Mouse (Mus musculus) liver, embryonic 14.5 days (tissue): ENCODE measurements at regions not wholly inside any gene's neighbourhood (a gene's known extent, or its start where the extent isn't known, plus 50 kb on each side); places are given as distances from the start of the nearest gene placed in this dataset.

Experiments used
- ATAC-seq: fragments of 200-750 bp; cut with Nextera tagmentation; 2 replicates; pipeline ENCODE4 v1.8.0; 2017; ENCODE audit warnings: moderate number of reproducible peaks, mild to moderate bottlenecking, moderate library complexity; ENCODE audit not compliant: insufficient read depth
- DNase-seq, 3 experiments: peaks; one replicate each; pipeline ENCODE4 v3.0.0-alpha.2; 2012 to 2013; ENCODE audit warnings: low read depth in 3 of 3, low spot score in 3 of 3
- H3K27ac ChIP-seq: fragments of 300-500 bp; sonication (generic); 2 replicates; pipeline ENCODE4 v1.5.1; 2014; ENCODE audit warnings: moderate library complexity, mild to moderate bottlenecking, control low read depth, inconsistent platforms
- H3K27me3 ChIP-seq: fragments of 300-500 bp; sonication (generic); 2 replicates; pipeline ENCODE4 v1.6.1; 2014; ENCODE audit warnings: mild to moderate bottlenecking, low read length, moderate library complexity; ENCODE audit not compliant: control insufficient read depth, insufficient read depth
- H3K36me3 ChIP-seq: fragments of 300-500 bp; sonication (generic); replicated peaks from 2 replicates; pipeline ENCODE4 v1.6.1; 2014; ENCODE audit warnings: low read depth; ENCODE audit not compliant: control insufficient read depth, insufficient read depth
- H3K4me1 ChIP-seq, 2 experiments: fragments of 200-500 bp in 1 of 2; fragments of 300-500 bp in 1 of 2; sonication (generic) in 1 of 2; replicated peaks; 2 replicates each; pipeline ENCODE4 v1.6.1; 2012 to 2014; ENCODE audit warnings: antibody characterized with exemption in 1 of 2, inconsistent platforms in 1 of 2, low read length in 1 of 2; ENCODE audit not compliant: control insufficient read depth in 2 of 2, insufficient read depth in 2 of 2
- H3K4me2 ChIP-seq: fragments of 300-500 bp; sonication (generic); 2 replicates; pipeline ENCODE4 v1.6.1; 2014; ENCODE audit warnings: low read depth, mild to moderate bottlenecking, control low read depth, moderate library complexity
- H3K4me3 ChIP-seq, 2 experiments: fragments of 200-500 bp in 1 of 2; fragments of 300-500 bp in 1 of 2; sonication (generic) in 1 of 2; 2 replicates each; pipeline ENCODE4 v1.5.1; 2012 to 2014; ENCODE audit warnings: low read depth in 2 of 2, low read length in 2 of 2, mild to moderate bottlenecking in 2 of 2, control low read depth in 1 of 2, inconsistent platforms in 1 of 2, moderate library complexity in 1 of 2; ENCODE audit not compliant: insufficient read depth in 1 of 2
- H3K9ac ChIP-seq: fragments of 300-500 bp; sonication (generic); replicated peaks from 2 replicates; pipeline ENCODE4 v1.6.1; 2014; ENCODE audit warnings: mild to moderate bottlenecking, control low read depth, moderate library complexity
- H3K9me3 ChIP-seq: fragments of 300-500 bp; sonication (generic); 2 replicates; pipeline ENCODE4 v1.6.1; 2016; ENCODE audit warnings: low read length, mixed read lengths; ENCODE audit not compliant: control insufficient read depth
- CTCF ChIP-seq: IDR thresholded peaks from 2 replicates; pipeline ENCODE4 v1.5.1; 2016; ENCODE audit warnings: antibody characterized with exemption, low read depth, control low read depth
- EP300 ChIP-seq: IDR thresholded peaks from 2 replicates; pipeline ENCODE4 v1.6.1; 2016; ENCODE audit warnings: antibody characterized with exemption, low read depth
- WGBS: fragments of 180-500 bp; shearing (Covaris S2); extraction: QIAGEN DNeasy Blood & Tissue Kit; methylation state at CpG from one replicate; pipeline ENCODE4 v1.1.7; 2014; ENCODE audit not compliant: insufficient replicate concordance; 5-methylcytosine and 5-hydroxymethylcytosine counted together

DNA sequence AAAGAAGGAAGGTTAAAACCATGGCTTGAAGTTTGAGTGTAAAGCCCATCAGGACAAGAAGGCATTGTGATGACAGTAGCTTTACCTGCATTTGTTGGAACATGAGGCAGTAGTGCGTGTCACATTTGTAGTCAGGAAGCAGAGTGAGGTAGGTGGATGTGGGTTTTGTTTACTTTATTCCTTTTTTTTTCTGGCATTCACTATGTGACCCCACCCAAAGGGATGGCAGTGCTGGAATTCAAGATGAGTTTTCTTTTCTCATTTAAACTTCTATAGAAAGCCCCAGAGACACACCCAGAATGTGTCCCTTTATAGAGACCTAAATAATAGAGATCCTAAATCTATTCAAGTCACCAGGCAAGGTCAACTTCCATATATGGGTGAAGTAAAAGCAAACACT lies 131.6 kb upstream of the Pcdh10 start:
- no peaks in the 10 kb centered on the region for H3K4me1 ChIP-seq
- H3K4me2 ChIP-seq: no peak overlapping the region
- H3K9ac ChIP-seq: no peak overlapping the region
- no peak for ATAC-seq
- no peak for TF ChIP-seq CTCF
- no peak for TF ChIP-seq EP300
- 63% methylated on average over 1 of the region's 1 CpGs for WGBS
- H3K9me3 ChIP-seq: no peaks in the 10 kb centered on the region
- no peak overlapping the region for H3K4me3 ChIP-seq
- DNase-seq: no peak
- no peak overlapping the region for H3K27ac ChIP-seq
- H3K36me3 ChIP-seq: no peaks in the 10 kb centered on the region
- H3K27me3 ChIP-seq: no peaks in the 10 kb centered on the region

- H3K4me2 ChIP-seq: no peak overlapping the region
- DNase-seq (no peak), ATAC-seq (no peak)
- H3K4me1 ChIP-seq: no peaks in the 10 kb centered on the region
- H3K4me3 ChIP-seq: no peak overlapping the region
- no peak overlapping the region for H3K9ac ChIP-seq
- no peak overlapping the region for H3K27ac ChIP-seq
- H3K27me3 ChIP-seq: no peaks in the 10 kb centered on the region
- 60% methylated on average over 6 of the region's 6 CpGs for WGBS
- TF ChIP-seq EP300: no peak
- TF ChIP-seq CTCF: no peak
- H3K9me3 ChIP-seq: no peaks in the 10 kb centered on the region
- no peaks in the 10 kb centered on the region for H3K36me3 ChIP-seq
Measured at GRCm38 (mm10) chr3:45276783-45277182, 101.4 kb upstream of the Pcdh10 start.

- TF ChIP-seq EP300 (no peak), CTCF (no peak)
- 67% methylated on average over 12 of the region's 12 CpGs for WGBS
- no peaks in the 10 kb centered on the region for H3K36me3 ChIP-seq
- no peaks in the 10 kb centered on the region for H3K4me1 ChIP-seq
- no peaks in the 10 kb centered on the region for H3K9me3 ChIP-seq
- ATAC-seq (no peak), DNase-seq (no peak)
- no peaks in the 10 kb centered on the region for H3K27me3 ChIP-seq
- no peak overlapping the region for H3K4me2 ChIP-seq
- H3K4me3 ChIP-seq: no peak overlapping the region
- no peak overlapping the region for H3K27ac ChIP-seq
- H3K9ac ChIP-seq: no peak overlapping the region
Measured at GRCm38 (mm10) chr3:45297242-45297853, 80.8 kb upstream of the Pcdh10 start.

GRCm38 (mm10) chr3:45319257-45319656 lies 58.9 kb upstream of the Pcdh10 start:
- Histone ChIP-seq H3K4me3 (no peak overlapping the region), H3K27me3 (no peaks in the 10 kb centered on the region), H3K9me3 (no peaks in the 10 kb centered on the region), H3K4me1 (no peaks in the 10 kb centered on the region), H3K9ac (no peak overlapping the region), H3K36me3 (no peaks in the 10 kb centered on the region), H3K4me2 (no peak overlapping the region), H3K27ac (no peak overlapping the region)
- TF ChIP-seq CTCF (peak; percentile 13; the same call in 1 of the 2 replicates), EP300 (no peak)
- ATAC-seq (no peak), DNase-seq (no peak)
- WGBS: 26% methylated on average over 2 of the region's 2 CpGs
